Mouse (Mus musculus) adrenal gland, adult (tissue): ENCODE measurements around the gene Kcnk4.

Source experiments
- DNase-seq, 2 experiments: peaks; one replicate each; pipeline ENCODE4 v3.0.0; 2022 to 2023; ENCODE audit warnings: low spot score in 1 of 2; ENCODE audit not compliant: inconsistent age in 2 of 2

The Kcnk4 gene

GRCm38 (mm10) chr19:6934195-6934977 is at the start of gene Kcnk4:
Gene Kcnk4, minus strand, starts transcription at chr19:6934515.
- DNase-seq = no peak

GRCm38 (mm10) chr19:6983621-6984020 is 49.3 kb upstream of the Kcnk4 start:
- DNase-seq = no peak

- peak in 1 of 2 experiments; percentile 65 for DNase-seq
These were observed 47.1 kb upstream of the Kcnk4 start for GRCm38 (mm10) chr19:6981465-6981864.

- DNase-seq = peak; percentile 99 to 100
These were observed 46.2 kb upstream of the Kcnk4 start, which contains the start of gene Fkbp2 for GRCm38 (mm10) chr19:6980381-6981093. Gene Fkbp2, minus strand, starts transcription at chr19:6980501.

GRCm38 (mm10) chr19:6979486-6980380 is 45.4 kb upstream of the Kcnk4 start:
- peak; percentile 100 for DNase-seq

GRCm38 (mm10) chr19:6979001-6979479 is 44.7 kb upstream of the Kcnk4 start:
- peak in 1 of 2 experiments; percentile 78 for DNase-seq

GRCm38 (mm10) chr19:6978639-6978974 is 44.3 kb upstream of the Kcnk4 start:
- no peak for DNase-seq

GRCm38 (mm10) chr19:6977759-6978638 is 43.7 kb upstream of the Kcnk4 start:
- peak in 1 of 2 experiments; percentile 70 for DNase-seq

- peak; percentile 86 to 90 for DNase-seq
These were observed 41.5 kb upstream of the Kcnk4 start, which contains the start of gene Plcb3 for GRCm38 (mm10) chr19:6975537-6976521. Gene Plcb3, minus strand, starts transcription at chr19:6976470.

GRCm38 (mm10) chr19:6974211-6975205 is 40.2 kb upstream of the Kcnk4 start, which contains the start of gene Ppp1r14b:
Gene Ppp1r14b, plus strand, starts transcription at chr19:6974968.
- peak; percentile 86 to 95 for DNase-seq

- DNase-seq = no peak
These were observed 39.4 kb upstream of the Kcnk4 start for GRCm38 (mm10) chr19:6973581-6974190.

- peak in 1 of 2 experiments; percentile 59 for DNase-seq
These were observed 38.1 kb upstream of the Kcnk4 start for GRCm38 (mm10) chr19:6972247-6972917.

GRCm38 (mm10) chr19:6971644-6972043 is 37.3 kb upstream of the Kcnk4 start:
- no peak for DNase-seq

- peak; percentile 77 to 84 for DNase-seq
These were observed 36.3 kb upstream of the Kcnk4 start for GRCm38 (mm10) chr19:6970460-6971085.

GRCm38 (mm10) chr19:6969665-6970381 is 35.5 kb upstream of the Kcnk4 start:
- peak; percentile 85 to 93 for DNase-seq
